Mouse (Mus musculus) forebrain, embryonic 13.5 days (tissue): ENCODE results near the gene Mxra7. TPM values are rescaled to one million over a fixed set of nuclear protein-coding genes. Genes with fewer than 3 reads are reported as not detected.
"Not testable (repeated sequence)": the region's sequence is repeated elsewhere in the genome, so short reads cannot be mapped to it uniquely, and the experiment has no call there.

ENCODE experiments used
- ATAC-seq: fragments of 200-750 bp; cut with Nextera tagmentation; 2 replicates; pipeline ENCODE4 v1.8.0; 2017
- H3K27ac ChIP-seq: fragments of 300-500 bp; sonication (generic); 2 replicates; pipeline ENCODE4 v1.5.1; 2015; ENCODE audit warnings: inconsistent platforms, mild to moderate bottlenecking, moderate library complexity
- H3K27me3 ChIP-seq: fragments of 300-500 bp; sonication (generic); 2 replicates; pipeline ENCODE4 v1.6.1; 2015; ENCODE audit warnings: mild to moderate bottlenecking, inconsistent platforms
- H3K36me3 ChIP-seq: fragments of 300-500 bp; sonication (generic); 2 replicates; pipeline ENCODE4 v1.6.1; 2015; ENCODE audit warnings: mild to moderate bottlenecking, inconsistent platforms; ENCODE audit not compliant: poor library complexity, severe bottlenecking
- H3K4me1 ChIP-seq: fragments of 300-500 bp; sonication (generic); 2 replicates; pipeline ENCODE4 v1.6.1; 2015; ENCODE audit warnings: inconsistent platforms
- H3K4me2 ChIP-seq: fragments of 300-500 bp; sonication (generic); 2 replicates; pipeline ENCODE4 v1.6.1; 2015; ENCODE audit warnings: inconsistent platforms, mild to moderate bottlenecking, moderate library complexity
- H3K4me3 ChIP-seq: fragments of 300-500 bp; sonication (generic); 2 replicates; pipeline ENCODE4 v1.5.1; 2015; ENCODE audit warnings: mild to moderate bottlenecking, inconsistent platforms
- H3K9ac ChIP-seq: fragments of 300-500 bp; sonication (generic); 2 replicates; pipeline ENCODE4 v1.6.1; 2015; ENCODE audit warnings: mild to moderate bottlenecking, inconsistent platforms
- H3K9me3 ChIP-seq: fragments of 300-500 bp; sonication (generic); replicated peaks from 2 replicates; pipeline ENCODE4 v1.6.1; 2016; ENCODE audit warnings: inconsistent platforms
- WGBS: fragments of 180-500 bp; shearing (Covaris S2); methylation state at CpG from one replicate; pipeline ENCODE4 v1.1.7; 2015; 5-methylcytosine and 5-hydroxymethylcytosine counted together
- polyA plus RNA-seq: library from polyadenylated mRNA; unstranded; fragments of >200 nt; fragmentation: Nextera tagmentation; extraction: Ambion mirVana; gene quantifications from 2 replicates; pipeline ENCODE4 v1.2.1, GENCODE M21; 2015

Gene Mxra7
- polyA plus RNA-seq, 1 experiment from 2014 or later = 14.4 TPM

GRCm38 (mm10) chr11:116842531-116843260, 14.8 kb upstream of the Mxra7 start:
- H3K9me3 ChIP-seq = no peaks in the 10 kb centered on the region
- under 1% methylated on average over 70 of the region's 73 CpGs for WGBS
- H3K4me1 ChIP-seq = peaks cover 46% of the 10 kb centered on the region
- H3K9ac ChIP-seq = peak overlapping the region; percentile 89
- ATAC-seq = peak; percentile 73
- H3K4me2 ChIP-seq = peak overlapping the region; percentile 89
- peak overlapping the region; percentile 98 for H3K27ac ChIP-seq
- peak overlapping the region; percentile 83 for H3K4me3 ChIP-seq
- peaks cover 41% of the 10 kb centered on the region for H3K36me3 ChIP-seq
- no peaks in the 10 kb centered on the region for H3K27me3 ChIP-seq

GRCm38 (mm10) chr11:116840748-116841147, 12.9 kb upstream of the Mxra7 start:
- H3K9ac ChIP-seq = peak overlapping the region; percentile 45
- H3K4me3 ChIP-seq = peak overlapping the region; percentile 83
- 90% methylated on average over 4 of the region's 4 CpGs for WGBS
- peaks cover 39% of the 10 kb centered on the region for H3K4me1 ChIP-seq
- H3K27ac ChIP-seq = no peak overlapping the region
- H3K36me3 ChIP-seq = peaks cover 54% of the 10 kb centered on the region
- peak overlapping the region; percentile 89 for H3K4me2 ChIP-seq
- H3K27me3 ChIP-seq = no peaks in the 10 kb centered on the region
- no peak for ATAC-seq
- H3K9me3 ChIP-seq = no peaks in the 10 kb centered on the region

- Histone ChIP-seq H3K27ac (no peak overlapping the region), H3K4me3 (no peak overlapping the region), H3K36me3 (peaks cover 65% of the 10 kb centered on the region), H3K9ac (no peak overlapping the region), H3K9me3 (no peaks in the 10 kb centered on the region), H3K4me2 (no peak overlapping the region), H3K27me3 (no peaks in the 10 kb centered on the region), H3K4me1 (peaks cover 37% of the 10 kb centered on the region)
- WGBS = 82% methylated on average over 7 of the region's 7 CpGs
- no peak for ATAC-seq
These were observed 11.8 kb upstream of the Mxra7 start for GRCm38 (mm10) chr11:116839601-116840000.

- no peak for ATAC-seq
- H3K27me3 ChIP-seq = no peaks in the 10 kb centered on the region
- H3K36me3 ChIP-seq = peaks cover 72% of the 10 kb centered on the region
- peaks cover 30% of the 10 kb centered on the region for H3K4me1 ChIP-seq
- 91% methylated on average over 14 of the region's 14 CpGs for WGBS
- H3K4me3 ChIP-seq = no peak overlapping the region
- no peaks in the 10 kb centered on the region for H3K9me3 ChIP-seq
- H3K9ac ChIP-seq = no peak overlapping the region
- no peak overlapping the region for H3K4me2 ChIP-seq
- no peak overlapping the region for H3K27ac ChIP-seq
These were observed 11.1 kb upstream of the Mxra7 start for GRCm38 (mm10) chr11:116838936-116839335.

- H3K4me2 ChIP-seq = no peak overlapping the region
- H3K27ac ChIP-seq = no peak overlapping the region
- H3K27me3 ChIP-seq = no peaks in the 10 kb centered on the region
- H3K4me3 ChIP-seq = no peak overlapping the region
- no peak for ATAC-seq
- peaks cover 38% of the 10 kb centered on the region for H3K4me1 ChIP-seq
- H3K36me3 ChIP-seq = peaks cover 85% of the 10 kb centered on the region
- 94% methylated on average over 10 of the region's 10 CpGs for WGBS
- H3K9me3 ChIP-seq = no peaks in the 10 kb centered on the region
- H3K9ac ChIP-seq = no peak overlapping the region
These were observed 9.6 kb upstream of the Mxra7 start for GRCm38 (mm10) chr11:116837441-116837840.

GRCm38 (mm10) chr11:116836283-116836682, 8.4 kb upstream of the Mxra7 start:
- Histone ChIP-seq H3K4me3 (no peak overlapping the region), H3K9ac (no peak overlapping the region), H3K27ac (no peak overlapping the region), H3K4me2 (no peak overlapping the region), H3K4me1 (peaks cover 32% of the 10 kb centered on the region), H3K36me3 (peaks cover 87% of the 10 kb centered on the region), H3K9me3 (no peaks in the 10 kb centered on the region), H3K27me3 (no peaks in the 10 kb centered on the region)
- 97% methylated on average over 4 of the region's 4 CpGs for WGBS
- no peak for ATAC-seq

- no peak overlapping the region for H3K9ac ChIP-seq
- no peaks in the 10 kb centered on the region for H3K9me3 ChIP-seq
- H3K36me3 ChIP-seq = peaks cover 79% of the 10 kb centered on the region
- H3K4me2 ChIP-seq = no peak overlapping the region
- no peaks in the 10 kb centered on the region for H3K27me3 ChIP-seq
- H3K4me1 ChIP-seq = peaks cover 18% of the 10 kb centered on the region
- WGBS = 95% methylated on average over 1 of the region's 1 CpGs
- no peak for ATAC-seq
- H3K27ac ChIP-seq = no peak overlapping the region
- H3K4me3 ChIP-seq = no peak overlapping the region
These were observed 7.1 kb upstream of the Mxra7 start for GRCm38 (mm10) chr11:116834954-116835353.

- Histone ChIP-seq H3K27me3 (no peaks in the 10 kb centered on the region; the same call in 1 of the 2 replicates), H3K9ac (no peak overlapping the region), H3K9me3 (no peaks in the 10 kb centered on the region), H3K36me3 (peaks cover 53% of the 10 kb centered on the region), H3K4me2 (no peak overlapping the region), H3K27ac (0 out of 2 replicates have a peak overlapping the region, but pooled peaks have one; percentile 7), H3K4me1 (peaks cover 26% of the 10 kb centered on the region), H3K4me3 (no peak overlapping the region)
- WGBS = 38% methylated on average over 4 of the region's 4 CpGs
- ATAC-seq = no peak
These were observed 4.4 kb upstream of the Mxra7 start for GRCm38 (mm10) chr11:116832172-116832685.

- WGBS = 10% methylated on average over 17 of the region's 17 CpGs
- peak overlapping the region; percentile 92 for H3K4me2 ChIP-seq
- H3K27me3 ChIP-seq = no peaks in the 10 kb centered on the region; the same call in 1 of the 2 replicates
- no peaks in the 10 kb centered on the region for H3K9me3 ChIP-seq
- H3K4me1 ChIP-seq = peaks cover 31% of the 10 kb centered on the region
- H3K36me3 ChIP-seq = 0 out of 2 replicates have a peak, but pooled peaks cover 6% of the 10 kb centered on the region
- peak; percentile 34; the same call in 1 of the 2 replicates for ATAC-seq
- peak overlapping the region; percentile 49 for H3K27ac ChIP-seq
- peak overlapping the region; percentile 73 for H3K9ac ChIP-seq
- H3K4me3 ChIP-seq = peak overlapping the region; percentile 58
These were observed 1.0 kb downstream of the Mxra7 start for GRCm38 (mm10) chr11:116826550-116827504.

- Histone ChIP-seq H3K9me3 (no peaks in the 10 kb centered on the region), H3K4me1 (peaks cover 39% of the 10 kb centered on the region), H3K27ac (no peak overlapping the region), H3K9ac (no peak overlapping the region), H3K36me3 (no peaks in the 10 kb centered on the region), H3K4me3 (no peak overlapping the region), H3K27me3 (no peaks in the 10 kb centered on the region; the same call in 1 of the 2 replicates), H3K4me2 (0 out of 2 replicates have a peak overlapping the region, but pooled peaks have one; percentile 5)
- no peak for ATAC-seq
- 47% methylated on average over 5 of the region's 5 CpGs for WGBS
These were observed 2.6 kb downstream of the Mxra7 start for GRCm38 (mm10) chr11:116825230-116825629.

- not testable (repeated sequence) for H3K27me3 ChIP-seq, H3K4me2 ChIP-seq, H3K9ac ChIP-seq, H3K4me3 ChIP-seq, H3K9me3 ChIP-seq, H3K36me3 ChIP-seq, H3K27ac ChIP-seq, ATAC-seq
- 94% methylated on average over 10 of the region's 10 CpGs for WGBS
- peaks cover 39% of the 10 kb centered on the region for H3K4me1 ChIP-seq
These were observed 4.0 kb downstream of the Mxra7 start for GRCm38 (mm10) chr11:116823885-116824284.

GRCm38 (mm10) chr11:116823255-116823654, 4.6 kb downstream of the Mxra7 start:
- WGBS = 97% methylated on average over 2 of the region's 2 CpGs
- ATAC-seq = no peak
- Histone ChIP-seq H3K4me1 (peaks cover 34% of the 10 kb centered on the region), H3K9me3 (no peaks in the 10 kb centered on the region), H3K4me3 (no peak overlapping the region), H3K9ac (no peak overlapping the region), H3K27me3 (no peaks in the 10 kb centered on the region), H3K4me2 (no peak overlapping the region), H3K36me3 (no peaks in the 10 kb centered on the region), H3K27ac (no peak overlapping the region)
